Mouse (Mus musculus) thymus, adult 2 months (tissue): ENCODE results near the gene Prpf4b.

Experiments
- CTCF ChIP-seq: fragments of 200-500 bp; IDR thresholded peaks from 2 replicates; pipeline ENCODE4 v1.5.1; 2012; ENCODE audit warnings: mild to moderate bottlenecking, control low read depth, low read length, moderate library complexity, borderline replicate concordance; ENCODE audit not compliant: control insufficient read depth, poor library complexity, insufficient read depth; ENCODE audit errors: extremely low read depth
- POLR2A ChIP-seq: fragments of 200-500 bp; IDR thresholded peaks from 2 replicates; pipeline ENCODE4 v1.6.1; 2012; ENCODE audit warnings: mild to moderate bottlenecking, low read length, control low read depth, moderate library complexity; ENCODE audit not compliant: control insufficient read depth, poor library complexity, insufficient read depth; ENCODE audit errors: extremely low read depth

DNA sequence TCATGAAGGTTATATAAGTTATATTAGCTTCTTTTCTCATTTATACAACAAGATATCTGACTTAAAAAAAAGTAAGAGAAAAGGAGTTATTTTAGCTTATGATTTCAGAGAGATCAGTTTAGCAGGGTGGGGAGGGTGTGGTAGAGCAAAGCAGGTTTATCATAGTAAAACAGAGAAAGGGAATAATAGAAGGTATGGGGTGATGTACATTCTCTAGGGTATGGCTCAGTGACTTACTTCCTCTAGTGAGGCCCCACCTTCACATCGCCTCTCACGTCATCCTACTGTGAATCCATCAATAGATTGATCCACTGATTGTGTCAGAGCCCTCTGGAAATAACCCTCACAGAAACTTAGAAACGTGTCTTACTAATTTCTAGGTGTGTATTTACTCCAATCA lies 24.3 kb upstream of the Prpf4b start:
- TF ChIP-seq POLR2A = no peak
- TF ChIP-seq CTCF = no peak
